Mouse (Mus musculus) intestine, postnatal 0 days (tissue): Measurements from ENCODE around the gene Rapgef2. TPM values are rescaled to one million over a fixed set of nuclear protein-coding genes. Genes with fewer than 3 reads are reported as not detected.

Experiments
- ATAC-seq: fragments of 200-750 bp; cut with Nextera tagmentation; 2 replicates; pipeline ENCODE4 v1.8.0; 2017; ENCODE audit warnings: mild to moderate bottlenecking, moderate TSS enrichment, moderate library complexity
- H3K27ac ChIP-seq: fragments of 300-500 bp; sonication (generic); 2 replicates; pipeline ENCODE4 v1.5.1; 2014; ENCODE audit warnings: mild to moderate bottlenecking, low read depth, low read length, moderate library complexity
- H3K27me3 ChIP-seq: fragments of 300-500 bp; sonication (generic); replicated peaks from 2 replicates; pipeline ENCODE4 v1.6.1; 2014; ENCODE audit warnings: low read length, mixed read lengths; ENCODE audit not compliant: control insufficient read depth, insufficient read depth
- H3K36me3 ChIP-seq: fragments of 300-500 bp; sonication (generic); 2 replicates; pipeline ENCODE4 v1.6.1; 2014; ENCODE audit warnings: mild to moderate bottlenecking, moderate library complexity; ENCODE audit not compliant: control insufficient read depth, insufficient read depth
- H3K4me1 ChIP-seq: fragments of 300-500 bp; sonication (generic); replicated peaks from 2 replicates; pipeline ENCODE4 v1.6.1; 2014; ENCODE audit warnings: antibody characterized with exemption, low read length, mixed read lengths; ENCODE audit not compliant: control insufficient read depth, insufficient read depth
- H3K4me2 ChIP-seq: fragments of 300-500 bp; sonication (generic); replicated peaks from 2 replicates; pipeline ENCODE4 v1.6.1; 2014; ENCODE audit warnings: low read depth, mild to moderate bottlenecking, moderate library complexity
- H3K4me3 ChIP-seq: fragments of 300-500 bp; sonication (generic); 2 replicates; pipeline ENCODE4 v1.5.1; 2014; ENCODE audit warnings: low read depth, low read length
- H3K9ac ChIP-seq: fragments of 300-500 bp; sonication (generic); 2 replicates; pipeline ENCODE4 v1.6.1; 2014; ENCODE audit warnings: mild to moderate bottlenecking, low read depth, low read length
- H3K9me3 ChIP-seq: fragments of 300-500 bp; sonication (generic); 2 replicates; pipeline ENCODE4 v1.6.1; 2016; ENCODE audit warnings: mixed run types; ENCODE audit not compliant: control insufficient read depth
- CTCF ChIP-seq: sonication (generic); IDR thresholded peaks from 2 replicates; pipeline ENCODE4 v1.5.1; 2016; ENCODE audit warnings: low read depth, mild to moderate bottlenecking, control low read depth, antibody characterized with exemption, moderate library complexity
- WGBS: fragments of 180-500 bp; shearing (Covaris S2); extraction: QIAGEN DNeasy Blood & Tissue Kit; methylation state at CpG from one replicate; pipeline ENCODE4 v1.1.7; 2014; 5-methylcytosine and 5-hydroxymethylcytosine counted together
- polyA plus RNA-seq: library from polyadenylated mRNA; unstranded; fragments of >200 nt; fragmentation: Nextera tagmentation; extraction: Ambion mirVana; gene quantifications from 2 replicates; pipeline ENCODE4 v1.2.1, GENCODE M21; 2015

Rapgef2 gene
- polyA plus RNA-seq, 1 experiment from 2014 or later: 3.2 TPM

- Histone ChIP-seq H3K4me2 (no peak overlapping the region), H3K36me3 (no peaks in the 10 kb centered on the region), H3K4me1 (no peaks in the 10 kb centered on the region), H3K9me3 (no peaks in the 10 kb centered on the region), H3K27me3 (no peaks in the 10 kb centered on the region), H3K4me3 (no peak overlapping the region), H3K27ac (no peak overlapping the region), H3K9ac (no peak overlapping the region)
- WGBS: 81% methylated on average over 3 of the region's 3 CpGs
- ATAC-seq: no peak
- TF ChIP-seq CTCF: no peak
Measured at GRCm38 (mm10) chr3:79042973-79043372, 243.3 kb downstream of the Rapgef2 start.

- no peak for TF ChIP-seq CTCF
- Histone ChIP-seq H3K9me3 (no peaks in the 10 kb centered on the region), H3K27ac (no peak overlapping the region), H3K4me1 (no peaks in the 10 kb centered on the region), H3K9ac (no peak overlapping the region), H3K4me2 (no peak overlapping the region), H3K4me3 (no peak overlapping the region), H3K27me3 (no peaks in the 10 kb centered on the region), H3K36me3 (no peaks in the 10 kb centered on the region)
- ATAC-seq: no peak
- 41% methylated on average over 2 of the region's 2 CpGs for WGBS
Measured at GRCm38 (mm10) chr3:79039666-79040450, 246.5 kb downstream of the Rapgef2 start.

- TF ChIP-seq CTCF: no peak
- Histone ChIP-seq H3K4me2 (no peak overlapping the region), H3K36me3 (no peaks in the 10 kb centered on the region), H3K4me3 (no peak overlapping the region), H3K4me1 (no peaks in the 10 kb centered on the region), H3K9me3 (no peaks in the 10 kb centered on the region), H3K27me3 (no peaks in the 10 kb centered on the region), H3K27ac (no peak overlapping the region), H3K9ac (no peak overlapping the region)
- 91% methylated on average over 2 of the region's 2 CpGs for WGBS
- ATAC-seq: no peak
Measured at GRCm38 (mm10) chr3:79039008-79039407, 247.3 kb downstream of the Rapgef2 start.

- H3K4me3 ChIP-seq: no peak overlapping the region
- H3K9me3 ChIP-seq: no peaks in the 10 kb centered on the region
- WGBS: 95% methylated on average over 2 of the region's 2 CpGs
- no peaks in the 10 kb centered on the region for H3K27me3 ChIP-seq
- no peaks in the 10 kb centered on the region for H3K36me3 ChIP-seq
- TF ChIP-seq CTCF: no peak
- H3K4me2 ChIP-seq: no peak overlapping the region
- H3K4me1 ChIP-seq: no peaks in the 10 kb centered on the region
- H3K27ac ChIP-seq: no peak overlapping the region
- ATAC-seq: no peak
- no peak overlapping the region for H3K9ac ChIP-seq
Measured at GRCm38 (mm10) chr3:79034457-79034856, 251.9 kb downstream of the Rapgef2 start.

- Histone ChIP-seq H3K4me1 (no peaks in the 10 kb centered on the region), H3K36me3 (no peaks in the 10 kb centered on the region), H3K9ac (no peak overlapping the region), H3K4me2 (no peak overlapping the region), H3K27me3 (no peaks in the 10 kb centered on the region), H3K9me3 (no peaks in the 10 kb centered on the region), H3K4me3 (no peak overlapping the region), H3K27ac (no peak overlapping the region)
- no peak for TF ChIP-seq CTCF
- WGBS: 83% methylated on average over 4 of the region's 4 CpGs
- no peak for ATAC-seq
Measured at GRCm38 (mm10) chr3:79030855-79031254, 255.5 kb downstream of the Rapgef2 start.

GRCm38 (mm10) chr3:79028153-79028878 is 258.0 kb downstream of the Rapgef2 start:
- WGBS: 51% methylated on average over 14 of the region's 14 CpGs

More at GRCm38 (mm10) chr3:79028153-79028878, 258.0 kb downstream of the Rapgef2 start:
- H3K36me3 ChIP-seq: no peaks in the 10 kb centered on the region
- no peaks in the 10 kb centered on the region for H3K27me3 ChIP-seq
- ATAC-seq: no peak
- H3K9me3 ChIP-seq: no peaks in the 10 kb centered on the region
- TF ChIP-seq CTCF: no peak
- no peaks in the 10 kb centered on the region for H3K4me1 ChIP-seq
- no peak overlapping the region for H3K4me3 ChIP-seq
- no peak overlapping the region for H3K27ac ChIP-seq
- H3K4me2 ChIP-seq: no peak overlapping the region
- no peak overlapping the region for H3K9ac ChIP-seq
